Mouse (Mus musculus) lung, postnatal 14 days (tissue): ENCODE measurements around the gene Smg7.

Experiments used
- DNase-seq: peaks from one replicate; pipeline ENCODE4 v3.0.0; 2021

Smg7 gene

GRCm38 (mm10) chr1:152800633-152801176, 101.7 kb downstream of the Smg7 start:
- no peak for DNase-seq

- no peak for DNase-seq
Measured at GRCm38 (mm10) chr1:152799897-152800296, 102.5 kb downstream of the Smg7 start, which contains the start of gene Ncf2. TSS of gene Ncf2 (plus strand) at chr1:152800194.

GRCm38 (mm10) chr1:152798125-152798524, 104.3 kb downstream of the Smg7 start:
- DNase-seq = no peak

GRCm38 (mm10) chr1:152796683-152797263, 105.7 kb downstream of the Smg7 start:
- DNase-seq = no peak

GRCm38 (mm10) chr1:152795688-152796255, 106.7 kb downstream of the Smg7 start:
- no peak for DNase-seq

GRCm38 (mm10) chr1:152793495-152794130, 108.8 kb downstream of the Smg7 start:
- DNase-seq = no peak

GRCm38 (mm10) chr1:152792736-152793494, 109.5 kb downstream of the Smg7 start:
- DNase-seq = no peak

GRCm38 (mm10) chr1:152791269-152791668, 111.2 kb downstream of the Smg7 start:
- no peak for DNase-seq

GRCm38 (mm10) chr1:152790821-152791220, 111.6 kb downstream of the Smg7 start:
- no peak for DNase-seq

- peak; percentile 63 for DNase-seq
Measured at GRCm38 (mm10) chr1:152790254-152790653, 112.2 kb downstream of the Smg7 start.

GRCm38 (mm10) chr1:152788121-152788660, 114.3 kb downstream of the Smg7 start:
- DNase-seq = no peak
